Mouse (Mus musculus) right cerebral cortex, adult 2 months (tissue): ENCODE data around the gene Tgif1.
A peak's percentile ranks its signal among the peaks of the same experiment; 100 is the strongest.

Experiments
- DNase-seq, 2 experiments: peaks; one replicate each; pipeline ENCODE4 v3.0.0; 2021 to 2022; ENCODE audit warnings: low spot score in 2 of 2

Gene Tgif1

DNA sequence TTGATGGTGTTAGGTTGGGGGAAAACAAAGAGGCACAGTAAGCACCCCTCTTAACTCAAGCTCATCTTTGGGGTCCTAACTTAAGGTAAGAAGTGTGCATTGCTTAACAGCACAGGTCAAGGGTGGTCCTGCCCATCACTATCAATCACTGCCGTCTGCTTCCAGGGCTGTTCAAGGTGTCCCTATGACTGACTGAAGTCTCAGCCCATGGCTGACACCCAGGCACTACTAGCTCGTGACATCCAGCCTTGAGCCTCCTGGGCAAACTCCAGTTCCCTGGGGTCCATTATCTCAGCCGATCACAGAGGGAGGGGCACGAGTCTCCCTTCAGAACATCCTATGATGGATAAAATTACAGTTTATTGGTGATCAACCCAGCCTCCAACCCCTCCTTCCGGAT lies 12.7 kb upstream of the Tgif1 start:
- no peak for DNase-seq

GRCm38 (mm10) chr17:70865060-70865604 lies 11.8 kb upstream of the Tgif1 start:
- no peak for DNase-seq

DNA sequence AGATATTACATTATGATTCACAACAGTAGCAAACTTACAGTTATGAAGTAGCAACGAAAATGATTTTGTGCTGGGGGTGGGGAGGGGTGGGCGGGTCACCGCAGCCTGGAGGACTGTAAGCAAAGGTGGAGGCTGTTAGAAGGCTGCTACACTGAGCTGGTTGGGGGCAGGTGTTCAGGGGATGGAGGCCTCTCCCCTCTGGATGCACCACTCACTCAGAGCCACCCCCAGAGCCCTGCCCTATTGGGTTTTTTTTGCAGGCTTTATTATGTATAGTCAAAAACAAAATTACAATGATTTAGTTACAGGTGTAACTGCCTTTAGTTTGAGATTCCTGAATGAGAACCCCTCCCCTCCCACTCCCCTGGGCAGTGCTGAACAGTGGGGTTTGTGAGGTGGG lies 11.3 kb upstream of the Tgif1 start:
- DNase-seq = no peak

DNA sequence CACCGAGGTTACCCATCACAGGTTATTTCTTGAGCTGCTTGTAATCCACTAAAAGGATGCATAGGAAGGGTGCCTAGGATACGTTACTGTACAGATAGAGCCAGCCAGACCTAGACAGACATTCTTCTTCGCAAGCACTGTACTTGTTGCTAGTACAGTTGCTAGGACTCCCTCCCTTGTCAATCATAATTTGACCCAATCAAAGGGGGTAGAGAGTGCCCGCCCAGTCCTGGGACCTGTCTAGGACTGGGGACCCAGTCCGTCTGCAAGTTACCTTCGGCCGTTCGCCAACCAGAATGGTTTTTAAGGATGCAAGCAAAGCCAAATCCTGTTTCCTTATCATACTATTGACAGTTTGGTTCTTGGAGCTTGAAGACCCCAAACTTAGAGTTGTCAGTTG lies 10.8 kb upstream of the Tgif1 start:
- DNase-seq = no peak

- no peak for DNase-seq
Observed at GRCm38 (mm10) chr17:70858814-70859213, 5.5 kb upstream of the Tgif1 start.

GRCm38 (mm10) chr17:70856871-70857415 lies 3.6 kb upstream of the Tgif1 start:
- DNase-seq = no peak

- no peak for DNase-seq
Observed at GRCm38 (mm10) chr17:70854021-70854420, 675 bp upstream of the Tgif1 start.

DNA sequence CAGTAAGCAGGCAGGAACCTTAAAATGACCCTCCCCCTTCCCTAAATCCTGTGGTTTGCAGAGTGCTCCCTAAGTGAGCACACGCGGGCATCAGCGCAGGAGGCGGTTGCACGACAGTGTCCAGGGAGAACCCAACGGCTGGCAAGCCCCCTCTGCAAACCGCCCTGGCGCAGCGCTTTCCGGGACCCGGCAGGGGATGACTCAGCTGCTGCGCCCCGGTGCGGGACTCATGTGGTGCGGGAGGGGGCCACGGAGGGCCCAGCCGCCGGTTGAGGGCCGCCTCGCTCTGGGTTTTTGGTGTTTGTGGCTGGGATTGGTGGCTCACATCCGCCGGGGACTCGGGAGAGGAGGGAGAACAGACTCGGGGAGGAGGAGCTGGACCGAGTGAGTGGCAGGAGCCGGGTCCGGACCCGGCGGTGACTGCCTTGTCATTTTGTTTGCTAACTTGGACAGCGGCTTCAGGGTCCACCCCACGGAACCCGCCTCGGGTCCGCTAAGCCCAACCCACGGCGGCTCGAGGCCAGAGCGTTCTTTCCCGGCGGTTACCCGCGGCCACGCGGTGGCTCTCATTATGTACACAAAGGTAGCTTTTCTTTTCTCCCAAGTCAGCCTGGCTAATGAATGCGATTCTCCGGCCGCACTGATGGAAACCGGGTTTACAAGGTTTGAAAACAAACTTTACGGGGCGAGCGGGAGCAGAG lies 510 bp downstream of the Tgif1 start:
- peak; percentile 46 to 55 for DNase-seq

GRCm38 (mm10) chr17:70852011-70852685 lies 1.2 kb downstream of the Tgif1 start:
- DNase-seq = peak in 1 of 2 experiments; percentile 18

GRCm38 (mm10) chr17:70850996-70851991 lies 2.1 kb downstream of the Tgif1 start:
- DNase-seq = peak in 1 of 2 experiments; percentile 40

DNA sequence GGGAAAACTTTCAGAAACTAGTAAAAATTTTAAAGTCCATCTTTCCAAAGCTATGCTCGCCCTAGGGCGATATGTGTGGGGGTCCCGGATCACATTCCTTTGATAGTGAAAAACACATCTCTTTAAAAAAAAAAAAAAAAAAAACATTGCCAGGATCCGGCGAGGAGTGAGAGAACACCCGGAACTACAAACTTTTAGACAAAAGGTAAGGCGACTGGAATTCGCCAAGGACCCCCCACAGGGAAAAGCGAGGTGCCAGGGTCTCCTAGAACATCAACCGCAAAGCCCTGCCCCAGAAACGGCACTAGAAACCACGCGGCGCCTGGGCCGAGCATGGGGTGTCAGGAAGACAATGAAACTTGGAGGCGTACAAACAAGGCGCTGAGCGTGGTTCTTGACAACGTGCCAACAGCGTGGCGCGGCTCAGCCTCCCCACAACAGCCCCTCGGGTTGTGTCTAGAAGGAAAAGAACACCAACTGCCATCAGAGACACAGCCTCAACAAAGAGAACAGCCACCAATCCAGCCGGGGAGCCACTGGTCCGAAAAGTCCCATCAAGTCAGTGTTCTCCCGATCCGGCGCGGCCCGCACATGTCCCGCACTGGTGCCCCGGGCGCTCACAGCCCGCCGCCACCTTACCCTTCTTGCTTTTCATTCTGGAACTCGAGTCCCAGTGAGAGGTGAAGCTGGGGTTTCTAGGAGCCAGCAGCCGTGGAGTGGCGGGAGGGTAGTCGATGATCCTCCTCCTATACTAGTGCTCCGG lies 2.9 kb downstream of the Tgif1 start:
- DNase-seq = peak in 1 of 2 experiments; percentile 34

DNA sequence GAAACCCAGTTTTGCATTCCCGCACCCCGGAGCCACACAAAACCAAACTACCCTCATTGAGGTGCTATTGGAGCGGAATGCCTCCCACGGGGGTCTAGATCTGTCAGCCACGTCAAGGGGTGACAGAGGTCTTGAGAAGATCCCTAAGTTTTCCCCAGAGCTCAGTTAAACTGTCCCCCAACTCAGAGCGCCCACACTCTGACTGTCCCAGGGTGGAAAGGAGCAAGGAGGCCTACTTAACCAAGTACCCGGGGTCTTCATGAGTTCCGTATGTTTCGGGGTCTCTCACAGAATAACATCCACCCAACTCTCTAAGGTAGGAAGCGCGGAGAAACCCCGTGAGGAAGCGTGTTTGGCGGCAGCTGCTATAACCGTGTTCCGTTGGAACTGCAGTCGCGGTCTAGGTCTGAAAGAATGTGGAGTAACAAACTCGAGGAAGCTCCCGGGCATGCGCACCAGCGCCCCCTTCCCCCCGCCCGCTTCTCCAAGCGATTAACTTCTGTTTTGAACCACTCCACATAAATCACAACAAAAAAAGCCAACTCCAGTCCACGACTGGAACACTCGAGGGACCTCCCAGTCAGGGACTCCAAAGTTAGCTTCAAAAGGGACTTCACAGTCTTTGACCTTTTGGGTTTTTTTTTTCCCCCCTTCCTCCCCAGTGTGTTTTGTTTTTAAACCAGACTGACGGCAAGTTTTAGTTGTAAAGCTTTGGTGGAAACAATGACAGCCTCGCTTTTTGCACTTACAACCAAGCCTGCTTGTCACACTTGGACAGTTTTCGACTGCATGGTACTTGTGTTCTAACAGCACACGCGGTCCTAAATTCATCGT lies 3.7 kb downstream of the Tgif1 start:
- DNase-seq = peak in 1 of 2 experiments; percentile 60

- no peak for DNase-seq
Observed at GRCm38 (mm10) chr17:70848511-70849398, 4.6 kb downstream of the Tgif1 start.

- no peak for DNase-seq
Observed at GRCm38 (mm10) chr17:70847751-70848510, 5.4 kb downstream of the Tgif1 start.

- DNase-seq = peak in 1 of 2 experiments; percentile 16
Observed at GRCm38 (mm10) chr17:70847086-70847485, 6.3 kb downstream of the Tgif1 start.

GRCm38 (mm10) chr17:70846111-70846644 lies 7.2 kb downstream of the Tgif1 start:
- DNase-seq = no peak

DNA sequence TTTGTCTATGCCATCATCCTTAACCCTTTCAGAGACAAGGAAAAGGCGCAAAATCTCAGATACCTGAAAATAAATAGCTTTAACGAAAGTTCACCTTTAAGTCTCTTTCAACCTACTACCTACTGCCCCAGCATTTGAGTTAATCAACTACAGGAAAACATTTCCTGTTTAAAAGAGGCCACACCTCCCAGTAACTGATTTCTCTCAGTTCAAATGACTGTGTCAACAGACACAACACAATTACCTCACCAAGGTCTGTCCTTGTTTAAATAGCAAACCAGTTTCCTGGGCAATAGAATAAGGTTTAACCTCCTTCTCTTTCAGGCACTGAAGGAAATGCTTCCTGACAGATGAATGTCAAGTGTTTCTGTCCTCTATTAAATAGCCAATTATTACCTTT lies 7.8 kb downstream of the Tgif1 start:
- DNase-seq = no peak

DNA sequence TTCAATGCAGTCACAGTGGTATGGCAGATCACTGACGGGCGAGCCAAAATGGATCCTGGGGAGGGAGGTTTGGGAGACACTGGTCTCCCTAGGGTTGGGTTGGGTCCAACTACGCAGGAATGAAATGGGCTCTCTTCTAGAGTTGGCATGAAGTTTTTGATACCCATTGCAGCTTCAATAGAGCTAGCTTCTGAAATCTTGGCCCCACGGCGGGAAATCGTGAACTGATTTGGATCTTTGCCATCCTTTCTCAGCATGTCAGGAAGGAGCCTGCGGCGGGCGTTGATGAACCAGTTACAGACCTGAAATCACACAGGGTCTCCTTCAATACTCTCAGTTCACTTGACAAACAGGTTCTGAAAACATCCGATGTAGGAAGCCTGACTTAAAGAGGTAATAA lies 8.4 kb downstream of the Tgif1 start:
- no peak for DNase-seq
